Mouse (Mus musculus): ENCODE measurements around the gene R3hdm4. TPM values are rescaled to one million over a fixed set of nuclear protein-coding genes. Genes with fewer than 3 reads are reported as not detected.
A peak's percentile ranks its signal among the peaks of the same experiment; 100 is the strongest.
"Not testable (repeated sequence)": the region's sequence is repeated elsewhere in the genome, so short reads cannot be mapped to it uniquely, and the experiment has no call there.

The R3hdm4 gene
- polyA plus RNA-seq, 1 experiment from 2014 or later: 104 TPM

GRCm38 (mm10) chr10:79959847-79960601, 39.0 kb upstream of the R3hdm4 start, which contains the start of gene Wdr18:
TSS of gene Wdr18 (plus strand) at chr10:79960152.
- Histone ChIP-seq H3K4me3 (ENCODE audit: low read depth, low read length) (peak within 1 kb of the TSS; percentile 97), H3K27me3 (replicated peaks; ENCODE audit: control insufficient read depth, insufficient read depth, low read length) (no peaks in the 10 kb centered on the region), H3K4me1 (replicated peaks; ENCODE audit: control insufficient read depth, insufficient read depth, low read length) (peaks cover 13% of the 10 kb centered on the region), H3K9me3 (ENCODE audit: control insufficient read depth, low read length) (no peaks in the 10 kb centered on the region), H3K9ac (ENCODE audit: low read depth, low read length) (peak within 1 kb of the TSS; percentile 84), H3K36me3 (ENCODE audit: control insufficient read depth, insufficient read depth, low read length) (peaks cover 35% of the 10 kb centered on the region), H3K27ac (ENCODE audit: low read depth, low read length) (peak within 1 kb of the TSS; percentile 69; the same call in 1 of the 2 replicates), H3K4me2 (peak within 1 kb of the TSS; percentile 77)
- ATAC-seq (replicated peaks; ENCODE audit: low FRiP score) (peak; percentile 93), DNase-seq (ENCODE audit: low spot score) (peak; percentile 99)
- WGBS: under 1% methylated on average over 61 of the region's 61 CpGs

DNA sequence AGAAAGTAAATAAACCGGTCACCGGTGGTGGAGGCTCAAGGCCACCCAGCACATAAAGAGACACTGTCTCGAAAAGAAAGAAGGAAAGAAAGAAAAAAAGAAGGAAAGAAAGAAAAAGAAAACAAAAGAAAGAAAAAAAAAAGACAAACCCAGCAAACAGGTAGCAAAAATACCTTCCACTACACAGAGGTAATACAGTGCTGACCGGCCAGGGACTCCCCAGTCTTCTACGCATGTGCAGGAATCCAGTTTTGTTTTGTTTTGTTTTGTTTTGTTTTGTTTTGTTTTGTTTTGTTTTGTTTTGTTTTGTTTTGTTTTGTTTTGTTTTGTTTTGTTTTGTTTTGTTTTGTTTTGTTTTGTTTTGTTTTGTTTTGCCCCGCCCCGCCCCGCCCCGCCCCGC, 38.4 kb upstream of the R3hdm4 start:
- not testable (repeated sequence) for DNase-seq (ENCODE audit: low spot score); ATAC-seq (replicated peaks; ENCODE audit: low FRiP score)

GRCm38 (mm10) chr10:79958140-79958816, 37.3 kb upstream of the R3hdm4 start:
- peak overlapping the region; percentile 43 for H3K27ac ChIP-seq (ENCODE audit: low read depth, low read length)
- peak overlapping the region; percentile 51 for H3K4me2 ChIP-seq
- DNase-seq (ENCODE audit: low spot score) (peak; percentile 82), ATAC-seq (replicated peaks; ENCODE audit: low FRiP score) (no peak)
- H3K9me3 ChIP-seq (ENCODE audit: control insufficient read depth, low read length): no peaks in the 10 kb centered on the region
- H3K9ac ChIP-seq (ENCODE audit: low read depth, low read length): peak overlapping the region; percentile 25; the same call in 1 of the 2 replicates
- peaks cover 20% of the 10 kb centered on the region for H3K36me3 ChIP-seq (ENCODE audit: control insufficient read depth, insufficient read depth, low read length)
- 17% methylated on average over 21 of the region's 21 CpGs for WGBS
- H3K4me1 ChIP-seq (replicated peaks; ENCODE audit: control insufficient read depth, insufficient read depth, low read length): peaks cover 13% of the 10 kb centered on the region
- H3K27me3 ChIP-seq (replicated peaks; ENCODE audit: control insufficient read depth, insufficient read depth, low read length): no peaks in the 10 kb centered on the region
- 0 out of 2 replicates have a peak overlapping the region, but pooled peaks have one; percentile 10 for H3K4me3 ChIP-seq (ENCODE audit: low read depth, low read length)

More for the DNA sequence above, 38.4 kb upstream of the R3hdm4 start:
- peaks cover 29% of the 10 kb centered on the region for H3K36me3 ChIP-seq (ENCODE audit: control insufficient read depth, insufficient read depth, low read length)
- H3K9ac ChIP-seq (ENCODE audit: low read depth, low read length); H3K27me3 ChIP-seq (replicated peaks; ENCODE audit: control insufficient read depth, insufficient read depth, low read length); H3K9me3 ChIP-seq (ENCODE audit: control insufficient read depth, low read length); H3K27ac ChIP-seq (ENCODE audit: low read depth, low read length): not testable (repeated sequence)
- H3K4me2 ChIP-seq: peak overlapping the region; percentile 44
- H3K4me3 ChIP-seq (ENCODE audit: low read depth, low read length): 0 out of 2 replicates have a peak overlapping the region, but pooled peaks have one; percentile 10
- 39% methylated on average over 9 of the region's 10 CpGs for WGBS
- H3K4me1 ChIP-seq (replicated peaks; ENCODE audit: control insufficient read depth, insufficient read depth, low read length): peaks cover 13% of the 10 kb centered on the region

- Histone ChIP-seq H3K4me2 (no peak overlapping the region), H3K9ac (ENCODE audit: low read depth, low read length) (no peak overlapping the region), H3K4me3 (ENCODE audit: low read depth, low read length) (no peak overlapping the region)
Measured at GRCm38 (mm10) chr10:79956643-79957154, 35.7 kb upstream of the R3hdm4 start.

GRCm38 (mm10) chr10:79955691-79956090, 34.7 kb upstream of the R3hdm4 start:
- ATAC-seq (replicated peaks; ENCODE audit: low FRiP score) (no peak), DNase-seq (ENCODE audit: low spot score) (no peak)
- Histone ChIP-seq H3K9me3 (ENCODE audit: control insufficient read depth, low read length) (no peaks in the 10 kb centered on the region), H3K4me3 (ENCODE audit: low read depth, low read length) (no peak overlapping the region), H3K4me2 (no peak overlapping the region), H3K27ac (ENCODE audit: low read depth, low read length) (no peak overlapping the region), H3K9ac (ENCODE audit: low read depth, low read length) (no peak overlapping the region), H3K27me3 (replicated peaks; ENCODE audit: control insufficient read depth, insufficient read depth, low read length) (no peaks in the 10 kb centered on the region), H3K4me1 (replicated peaks; ENCODE audit: control insufficient read depth, insufficient read depth, low read length) (peaks cover 6% of the 10 kb centered on the region), H3K36me3 (ENCODE audit: control insufficient read depth, insufficient read depth, low read length) (peaks cover 8% of the 10 kb centered on the region)
- WGBS: 72% methylated on average over 9 of the region's 9 CpGs

More at GRCm38 (mm10) chr10:79956643-79957154, 35.7 kb upstream of the R3hdm4 start:
- no peaks in the 10 kb centered on the region for H3K9me3 ChIP-seq (ENCODE audit: control insufficient read depth, low read length)
- no peak for ATAC-seq (replicated peaks; ENCODE audit: low FRiP score)
- peaks cover 13% of the 10 kb centered on the region for H3K4me1 ChIP-seq (replicated peaks; ENCODE audit: control insufficient read depth, insufficient read depth, low read length)
- no peak overlapping the region for H3K27ac ChIP-seq (ENCODE audit: low read depth, low read length)
- peaks cover 6% of the 10 kb centered on the region; the same call in 1 of the 2 replicates for H3K36me3 ChIP-seq (ENCODE audit: control insufficient read depth, insufficient read depth, low read length)
- DNase-seq (ENCODE audit: low spot score): no peak
- no peaks in the 10 kb centered on the region for H3K27me3 ChIP-seq (replicated peaks; ENCODE audit: control insufficient read depth, insufficient read depth, low read length)
- 40% methylated on average over 4 of the region's 4 CpGs for WGBS

- Histone ChIP-seq H3K27ac (ENCODE audit: low read depth, low read length) (no peak overlapping the region), H3K36me3 (ENCODE audit: control insufficient read depth, insufficient read depth, low read length) (peaks cover 23% of the 10 kb centered on the region), H3K27me3 (replicated peaks; ENCODE audit: control insufficient read depth, insufficient read depth, low read length) (no peaks in the 10 kb centered on the region), H3K4me2 (no peak overlapping the region), H3K4me1 (replicated peaks; ENCODE audit: control insufficient read depth, insufficient read depth, low read length) (peaks cover 5% of the 10 kb centered on the region; the same call in 1 of the 2 replicates), H3K9me3 (ENCODE audit: control insufficient read depth, low read length) (no peaks in the 10 kb centered on the region), H3K9ac (ENCODE audit: low read depth, low read length) (no peak overlapping the region), H3K4me3 (ENCODE audit: low read depth, low read length) (no peak overlapping the region)
- DNase-seq (ENCODE audit: low spot score): no peak
- WGBS: 81% methylated on average over 6 of the region's 6 CpGs
- ATAC-seq (replicated peaks; ENCODE audit: low FRiP score): no peak
Measured at GRCm38 (mm10) chr10:79953946-79954345, 32.9 kb upstream of the R3hdm4 start.

DNA sequence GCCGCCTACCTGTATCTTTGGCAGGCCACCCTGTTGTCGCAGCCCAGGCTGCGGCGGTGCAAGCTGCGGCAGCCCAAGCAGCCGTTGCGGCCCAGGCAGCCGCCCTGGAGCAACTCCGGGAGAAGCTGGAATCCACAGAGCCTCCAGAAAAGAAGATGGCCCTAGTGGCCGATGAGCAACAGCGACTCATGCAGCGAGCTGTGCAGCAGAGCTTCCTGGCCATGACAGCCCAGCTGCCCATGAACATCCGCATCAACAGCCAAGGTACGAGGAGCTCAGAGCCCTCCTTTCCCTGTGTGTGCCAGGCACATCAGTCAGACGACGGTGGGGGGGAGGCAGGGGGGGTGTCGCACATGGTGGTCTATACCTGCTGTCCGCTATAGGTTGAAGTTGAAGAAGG, 29.7 kb upstream of the R3hdm4 start:
- ATAC-seq (replicated peaks; ENCODE audit: low FRiP score) (no peak), DNase-seq (ENCODE audit: low spot score) (no peak)
- H3K9me3 ChIP-seq (ENCODE audit: control insufficient read depth, low read length): no peaks in the 10 kb centered on the region
- peaks cover 22% of the 10 kb centered on the region for H3K4me1 ChIP-seq (replicated peaks; ENCODE audit: control insufficient read depth, insufficient read depth, low read length)
- WGBS: 87% methylated on average over 18 of the region's 18 CpGs
- H3K9ac ChIP-seq (ENCODE audit: low read depth, low read length): no peak overlapping the region
- peaks cover 23% of the 10 kb centered on the region for H3K36me3 ChIP-seq (ENCODE audit: control insufficient read depth, insufficient read depth, low read length)
- no peak overlapping the region for H3K4me3 ChIP-seq (ENCODE audit: low read depth, low read length)
- H3K27ac ChIP-seq (ENCODE audit: low read depth, low read length): no peak overlapping the region
- H3K27me3 ChIP-seq (replicated peaks; ENCODE audit: control insufficient read depth, insufficient read depth, low read length): no peaks in the 10 kb centered on the region
- H3K4me2 ChIP-seq: no peak overlapping the region

GRCm38 (mm10) chr10:79949873-79950272, 28.9 kb upstream of the R3hdm4 start:
- peaks cover 25% of the 10 kb centered on the region for H3K36me3 ChIP-seq (ENCODE audit: control insufficient read depth, insufficient read depth, low read length)
- WGBS: 71% methylated on average over 4 of the region's 4 CpGs
- no peak overlapping the region for H3K4me2 ChIP-seq
- H3K4me1 ChIP-seq (replicated peaks; ENCODE audit: control insufficient read depth, insufficient read depth, low read length): peaks cover 30% of the 10 kb centered on the region
- no peak for ATAC-seq (replicated peaks; ENCODE audit: low FRiP score)
- no peak overlapping the region for H3K27ac ChIP-seq (ENCODE audit: low read depth, low read length)
- no peak overlapping the region for H3K9ac ChIP-seq (ENCODE audit: low read depth, low read length)
- H3K9me3 ChIP-seq (ENCODE audit: control insufficient read depth, low read length): no peaks in the 10 kb centered on the region
- DNase-seq (ENCODE audit: low spot score): no peak
- H3K4me3 ChIP-seq (ENCODE audit: low read depth, low read length): no peak overlapping the region
- H3K27me3 ChIP-seq (replicated peaks; ENCODE audit: control insufficient read depth, insufficient read depth, low read length): no peaks in the 10 kb centered on the region
